Mouse (Mus musculus) MEL (cell line): Measurements from ENCODE around the gene Asb14. TPM values are rescaled to one million over a fixed set of nuclear protein-coding genes. Genes with fewer than 3 reads are reported as not detected.

Experiments
- DNase-seq: peaks from one replicate; pipeline ENCODE4 v3.0.0; 2011; ENCODE audit warnings: low read depth, low spot score
- H3K27ac ChIP-seq: 2 replicates; pipeline ENCODE4 v1.5.1; 2012; ENCODE audit warnings: low read depth, mild to moderate bottlenecking, control low read depth, low read length, moderate library complexity; ENCODE audit not compliant: control insufficient read depth
- H3K27me3 ChIP-seq, 2 experiments: fragments of 150-350 bp in 1 of 2; sonication (generic) in 1 of 2; 2 replicates each; pipeline ENCODE4 v1.6.1; 2012; ENCODE audit warnings: low read length in 2 of 2, mild to moderate bottlenecking in 2 of 2, improper control_type of control experiment in 1 of 2, moderate library complexity in 1 of 2; ENCODE audit not compliant: insufficient read depth in 2 of 2, control insufficient read depth in 1 of 2
- H3K36me3 ChIP-seq, 2 experiments: 2 replicates each; pipeline ENCODE4 v1.6.1; 2012 to 2014; ENCODE audit warnings: low read length in 2 of 2, improper control_type of control experiment in 1 of 2, inconsistent platforms in 1 of 2, mild to moderate bottlenecking in 1 of 2; ENCODE audit not compliant: insufficient read depth in 2 of 2, control insufficient read depth in 1 of 2
- H3K4me1 ChIP-seq, 2 experiments: fragments of 150-350 bp in 1 of 2; sonication (generic) in 1 of 2; 2 replicates each; pipeline ENCODE4 v1.6.1; 2012; ENCODE audit warnings: low read length in 2 of 2, improper control_type of control experiment in 1 of 2, mild to moderate bottlenecking in 1 of 2; ENCODE audit not compliant: insufficient read depth in 2 of 2, control insufficient read depth in 1 of 2
- H3K4me3 ChIP-seq, 2 experiments: fragments of 150-350 bp in 1 of 2; sonication (generic) in 1 of 2; 2 replicates each; pipeline ENCODE4 v1.5.1; 2012; ENCODE audit warnings: low read depth in 2 of 2, low read length in 2 of 2, mild to moderate bottlenecking in 2 of 2, moderate library complexity in 2 of 2, control low read depth in 1 of 2, improper control_type of control experiment in 1 of 2; ENCODE audit not compliant: control insufficient read depth in 1 of 2, insufficient read depth in 1 of 2
- H3K79me2 ChIP-seq: 2 replicates; pipeline ENCODE4 v1.6.1; 2012; ENCODE audit warnings: mild to moderate bottlenecking, low read length, moderate library complexity; ENCODE audit not compliant: control insufficient read depth, poor library complexity, insufficient read depth
- H3K9ac ChIP-seq: 2 replicates; pipeline ENCODE4 v1.6.1; 2012; ENCODE audit warnings: low read depth, mild to moderate bottlenecking, control low read depth, low read length, moderate library complexity; ENCODE audit not compliant: control insufficient read depth, poor library complexity, severe bottlenecking
- H3K9me3 ChIP-seq: fragments of 150-350 bp; sonication (generic); replicated peaks from 2 replicates; pipeline ENCODE4 v1.6.1; 2012; ENCODE audit warnings: mild to moderate bottlenecking, low read length, improper control_type of control experiment, moderate library complexity; ENCODE audit not compliant: insufficient read depth
- BHLHE40 ChIP-seq: IDR thresholded peaks from 2 replicates; pipeline ENCODE4 v1.6.1; 2012; ENCODE audit warnings: low read depth, mild to moderate bottlenecking, inconsistent platforms, low read length, improper control_type of control experiment, borderline replicate concordance
- CHD1 ChIP-seq: IDR thresholded peaks from 2 replicates; pipeline ENCODE4 v1.6.1; 2012; ENCODE audit warnings: low read depth, mild to moderate bottlenecking, inconsistent platforms, low read length, improper control_type of control experiment
- E2F4 ChIP-seq: IDR thresholded peaks from 2 replicates; pipeline ENCODE4 v1.6.1; 2011; ENCODE audit warnings: low read depth, low read length, improper control_type of control experiment, borderline replicate concordance
- ELF1 ChIP-seq: IDR thresholded peaks from 2 replicates; pipeline ENCODE4 v1.6.1; 2014; ENCODE audit warnings: low read depth, mild to moderate bottlenecking, inconsistent platforms, low read length, improper control_type of control experiment, moderate library complexity
- EP300 ChIP-seq, 2 experiments: IDR thresholded peaks; 2 replicates each; pipeline ENCODE4 v1.6.1; 2011; ENCODE audit warnings: improper control_type of control experiment in 2 of 2, low read length in 2 of 2, low read depth in 1 of 2, mild to moderate bottlenecking in 1 of 2
- ETS1 ChIP-seq: IDR thresholded peaks from 2 replicates; pipeline ENCODE4 v1.6.1; 2012; ENCODE audit warnings: low read depth, mild to moderate bottlenecking, inconsistent platforms, low read length, improper control_type of control experiment, moderate library complexity
- MAFK ChIP-seq: IDR thresholded peaks from 2 replicates; pipeline ENCODE4 v1.6.1; 2011; ENCODE audit warnings: low read depth, mild to moderate bottlenecking, low read length, improper control_type of control experiment, borderline replicate concordance
- MAX ChIP-seq: IDR thresholded peaks from 2 replicates; pipeline ENCODE4 v1.6.1; 2011; ENCODE audit warnings: low read length, improper control_type of control experiment
- MXI1 ChIP-seq: IDR thresholded peaks from 2 replicates; pipeline ENCODE4 v1.6.1; 2011; ENCODE audit warnings: mild to moderate bottlenecking, low read depth, low read length, improper control_type of control experiment
- MYB ChIP-seq: IDR thresholded peaks from 2 replicates; pipeline ENCODE4 v1.6.1; 2011; ENCODE audit warnings: mild to moderate bottlenecking, low read depth, low read length, improper control_type of control experiment
- MYC ChIP-seq: IDR thresholded peaks from 2 replicates; pipeline ENCODE4 v1.6.1; 2011; ENCODE audit warnings: low read depth, mild to moderate bottlenecking, low read length, improper control_type of control experiment, moderate library complexity
- NRF1 ChIP-seq: IDR thresholded peaks from 2 replicates; pipeline ENCODE4 v1.6.1; 2014; ENCODE audit warnings: low read depth, mild to moderate bottlenecking, inconsistent platforms, low read length, improper control_type of control experiment, moderate library complexity; ENCODE audit not compliant: poor library complexity, insufficient read depth, severe bottlenecking
- POLR2AphosphoS2 ChIP-seq: IDR thresholded peaks from 2 replicates; pipeline ENCODE4 v1.6.1; 2011; ENCODE audit warnings: low read length, improper control_type of control experiment
- SIN3A ChIP-seq: IDR thresholded peaks from 2 replicates; pipeline ENCODE4 v1.6.1; 2012; ENCODE audit warnings: low read length, improper control_type of control experiment, inconsistent platforms
- TCF12 ChIP-seq: IDR thresholded peaks from 2 replicates; pipeline ENCODE4 v1.6.1; 2014; ENCODE audit warnings: low read depth, mild to moderate bottlenecking, inconsistent platforms, low read length, improper control_type of control experiment, moderate library complexity
- UBTF ChIP-seq: IDR thresholded peaks from 2 replicates; pipeline ENCODE4 v1.6.1; 2012; ENCODE audit warnings: low read depth, mild to moderate bottlenecking, inconsistent platforms, low read length, improper control_type of control experiment, moderate library complexity, borderline replicate concordance; ENCODE audit not compliant: insufficient read depth
- USF2 ChIP-seq, 2 experiments: IDR thresholded peaks; 2 replicates each; pipeline ENCODE4 v1.6.1; 2011 to 2012; ENCODE audit warnings: improper control_type of control experiment in 2 of 2, low read length in 2 of 2, borderline replicate concordance in 1 of 2, inconsistent platforms in 1 of 2, low read depth in 1 of 2, mild to moderate bottlenecking in 1 of 2; ENCODE audit not compliant: insufficient read depth in 1 of 2
- ZNF384 ChIP-seq: IDR thresholded peaks from 2 replicates; pipeline ENCODE4 v1.6.1; 2012; ENCODE audit warnings: low read depth, mild to moderate bottlenecking, inconsistent platforms, low read length, improper control_type of control experiment
- polyA plus RNA-seq, 2 experiments: library from polyadenylated mRNA; stranded (reverse) in 1 of 2; unstranded in 1 of 2; fragments of >175 nt in 1 of 2; fragments of >200 nt in 1 of 2; gene quantifications; 2 replicates each; pipeline versions ENCODE4 v1.2.1 to v1.2.4; 2012; ENCODE audit warnings: low replicate concordance in 2 of 2, low read depth in 1 of 2; ENCODE audit not compliant: insufficient read length in 2 of 2, insufficient read depth in 1 of 2, missing spikeins in 1 of 2
- total RNA-seq: library from RNA; depleted of rRNA; stranded (reverse); fragments of 300-350 nt; gene quantifications from 2 replicates; pipeline ENCODE4 v1.2.3, GENCODE M21; 2012

The Asb14 gene
- total and polyA plus RNA-seq, 3 experiments, result 0.06 TPM; not detected in 2

DNA sequence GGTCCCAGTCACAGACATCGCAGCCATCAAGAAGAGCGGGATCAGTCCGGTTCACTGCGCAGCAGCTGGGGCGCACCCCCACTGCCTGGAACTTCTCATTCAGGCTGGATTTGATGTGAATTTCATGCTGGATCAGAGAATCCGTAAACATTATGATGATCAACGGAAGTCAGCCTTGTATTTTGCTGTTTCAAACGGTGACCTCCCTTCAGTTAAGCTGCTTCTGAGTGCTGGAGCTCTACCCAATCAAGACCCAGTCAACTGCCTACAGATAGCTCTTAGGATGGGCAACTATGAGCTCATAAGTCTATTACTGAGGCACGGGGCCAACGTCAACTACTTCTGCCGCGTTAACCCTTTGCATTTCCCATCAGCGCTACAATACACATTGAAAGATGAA is 17.5 kb downstream of the Asb14 start:
- Histone ChIP-seq H3K4me1 (no peaks in the 10 kb centered on the region), H3K27ac (no peak overlapping the region), H3K9ac (no peak overlapping the region), H3K9me3 (no peaks in the 10 kb centered on the region), H3K36me3 (no peaks in the 10 kb centered on the region), H3K27me3 (0 out of 4 replicates have a peak, but pooled peaks cover 0 to 2% of the 10 kb centered on the region in 2 experiments), H3K79me2 (no peaks in the 10 kb centered on the region), H3K4me3 (no peak overlapping the region)
- DNase-seq, result no peak
- TF ChIP-seq UBTF (no peak), E2F4 (no peak), POLR2AphosphoS2 (no peak), SIN3A (no peak), MXI1 (no peak), NRF1 (no peak), CHD1 (no peak), MAX (no peak), EP300 (IDR thresholded peaks at IDR 0.05; ENCODE audit: low read depth in 1 of 2, low read length in 2 of 2) (no peak), MAFK (no peak), BHLHE40 (no peak)
- TF ChIP-seq, all 39 proteins: peak for 0

- Histone ChIP-seq H3K4me3 (no peak overlapping the region), H3K9me3 (no peaks in the 10 kb centered on the region), H3K79me2 (no peaks in the 10 kb centered on the region), H3K9ac (no peak overlapping the region), H3K36me3 (no peaks in the 10 kb centered on the region), H3K27me3 (no peaks in the 10 kb centered on the region), H3K4me1 (no peaks in the 10 kb centered on the region), H3K27ac (no peak overlapping the region)
- no peak for TF ChIP-seq ETS1
- TF ChIP-seq SIN3A, result no peak
- no peak for TF ChIP-seq MYC
- no peak for TF ChIP-seq E2F4
- no peak for TF ChIP-seq ZNF384
- no peak for TF ChIP-seq USF2 (IDR thresholded peaks at IDR 0.05; ENCODE audit: borderline replicate concordance in 1 of 2, insufficient read depth in 1 of 2, low read depth in 1 of 2, low read length in 2 of 2)
- no peak for TF ChIP-seq TCF12
- TF ChIP-seq BHLHE40, result no peak
- TF ChIP-seq MAX, result no peak
- TF ChIP-seq MYB, result no peak
- no peak for TF ChIP-seq ELF1
- no peak for DNase-seq
These were observed 19.4 kb downstream of the Asb14 start for GRCm38 (mm10) chr14:26913681-26914268.
